Mouse (Mus musculus) MEL (cell line): ENCODE measurements around the gene Golph3l.

Source experiments
- CTCF ChIP-seq, 3 experiments: IDR thresholded peaks in 2 of 3; conservative IDR thresholded peaks in 1 of 3; 2 replicates each; pipeline ENCODE4 v1.5.1; 2011 to 2012; ENCODE audit warnings: low read length in 3 of 3, low read depth in 2 of 3, mild to moderate bottlenecking in 2 of 3, improper control_type of control experiment in 1 of 3, inconsistent platforms in 1 of 3, mixed read lengths in 1 of 3, moderate library complexity in 1 of 3; ENCODE audit not compliant: control insufficient read depth in 1 of 3, insufficient read depth in 1 of 3, poor library complexity in 1 of 3, severe bottlenecking in 1 of 3
- MAZ ChIP-seq: IDR thresholded peaks from 2 replicates; pipeline ENCODE4 v1.6.1; 2012; ENCODE audit warnings: low read depth, mild to moderate bottlenecking, inconsistent platforms, low read length, improper control_type of control experiment
- MYC ChIP-seq: IDR thresholded peaks from 2 replicates; pipeline ENCODE4 v1.6.1; 2011; ENCODE audit warnings: low read depth, mild to moderate bottlenecking, low read length, improper control_type of control experiment, moderate library complexity
- POLR2A ChIP-seq, 2 experiments: IDR thresholded peaks; 2 replicates each; pipeline ENCODE4 v1.6.1; 2011 to 2012; ENCODE audit warnings: low read length in 2 of 2, mild to moderate bottlenecking in 2 of 2, control low read depth in 1 of 2, improper control_type of control experiment in 1 of 2, low read depth in 1 of 2, moderate library complexity in 1 of 2; ENCODE audit not compliant: control insufficient read depth in 1 of 2, insufficient read depth in 1 of 2, poor library complexity in 1 of 2
- RCOR1 ChIP-seq: IDR thresholded peaks from 2 replicates; pipeline ENCODE4 v1.6.1; 2012; ENCODE audit warnings: low read depth, mild to moderate bottlenecking, inconsistent platforms, low read length, improper control_type of control experiment
- SIN3A ChIP-seq: IDR thresholded peaks from 2 replicates; pipeline ENCODE4 v1.6.1; 2012; ENCODE audit warnings: low read length, improper control_type of control experiment, inconsistent platforms
- ZMIZ1 ChIP-seq: IDR thresholded peaks from 2 replicates; pipeline ENCODE4 v1.6.1; 2012; ENCODE audit warnings: low read depth, mild to moderate bottlenecking, inconsistent platforms, low read length, improper control_type of control experiment, moderate library complexity

DNA sequence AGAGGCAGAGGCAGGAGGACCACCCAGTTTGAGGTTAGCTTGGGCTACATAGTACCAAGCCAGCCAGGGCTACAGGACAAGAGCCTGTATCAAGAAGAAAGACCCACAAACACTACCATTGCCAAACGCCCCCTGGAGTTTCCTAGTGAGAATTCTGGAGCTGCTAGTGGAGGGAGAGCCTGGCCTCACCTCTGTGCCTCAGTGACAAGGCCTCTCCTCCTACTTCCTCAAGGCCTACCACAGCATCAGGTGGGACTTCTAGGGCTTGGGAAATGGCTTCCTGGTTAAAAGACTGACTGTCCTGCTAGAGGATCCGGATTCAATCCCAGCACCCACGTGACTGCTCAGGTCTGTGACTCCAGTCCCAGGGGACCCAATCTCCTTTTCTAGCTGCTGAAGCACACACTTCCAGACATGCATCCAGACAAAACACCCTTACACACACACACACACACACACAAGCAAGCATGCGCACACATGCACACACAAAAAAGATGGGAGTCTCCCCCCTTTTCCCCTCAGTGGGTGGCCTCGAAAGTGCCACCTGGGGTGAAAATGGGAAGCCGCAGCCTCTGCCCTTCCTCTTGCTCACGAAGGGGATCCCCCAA is 63.6 kb downstream of the Golph3l start:
- TF ChIP-seq SIN3A: no peak
- no peak for TF ChIP-seq POLR2A (IDR thresholded peaks at IDR 0.05; ENCODE audit: control insufficient read depth in 1 of 2, insufficient read depth in 1 of 2, low read depth in 1 of 2, low read length in 2 of 2, poor library complexity in 1 of 2)
- peak in 1 of 3 experiments; percentile 22; a peak in 2 of 6 replicates for TF ChIP-seq CTCF (IDR thresholded peaks at IDR 0.05 in 2 of 3, conservative IDR thresholded peaks at IDR 0.05 in 1 of 3; ENCODE audit: control insufficient read depth in 1 of 3, insufficient read depth in 1 of 3, low read depth in 2 of 3, low read length in 3 of 3, poor library complexity in 1 of 3, severe bottlenecking in 1 of 3)
- TF ChIP-seq MAZ: no peak
- TF ChIP-seq ZMIZ1: no peak
- TF ChIP-seq RCOR1: no peak
- no peak for TF ChIP-seq MYC
